Mouse (Mus musculus) embryo, embryonic 11.5 days (tissue): ENCODE data around the gene Anxa7.

Experiments used
- DNase-seq: peaks from one replicate; pipeline ENCODE4 v3.0.0-alpha.2; 2012; ENCODE audit warnings: low read depth, low spot score

The Anxa7 gene

DNA sequence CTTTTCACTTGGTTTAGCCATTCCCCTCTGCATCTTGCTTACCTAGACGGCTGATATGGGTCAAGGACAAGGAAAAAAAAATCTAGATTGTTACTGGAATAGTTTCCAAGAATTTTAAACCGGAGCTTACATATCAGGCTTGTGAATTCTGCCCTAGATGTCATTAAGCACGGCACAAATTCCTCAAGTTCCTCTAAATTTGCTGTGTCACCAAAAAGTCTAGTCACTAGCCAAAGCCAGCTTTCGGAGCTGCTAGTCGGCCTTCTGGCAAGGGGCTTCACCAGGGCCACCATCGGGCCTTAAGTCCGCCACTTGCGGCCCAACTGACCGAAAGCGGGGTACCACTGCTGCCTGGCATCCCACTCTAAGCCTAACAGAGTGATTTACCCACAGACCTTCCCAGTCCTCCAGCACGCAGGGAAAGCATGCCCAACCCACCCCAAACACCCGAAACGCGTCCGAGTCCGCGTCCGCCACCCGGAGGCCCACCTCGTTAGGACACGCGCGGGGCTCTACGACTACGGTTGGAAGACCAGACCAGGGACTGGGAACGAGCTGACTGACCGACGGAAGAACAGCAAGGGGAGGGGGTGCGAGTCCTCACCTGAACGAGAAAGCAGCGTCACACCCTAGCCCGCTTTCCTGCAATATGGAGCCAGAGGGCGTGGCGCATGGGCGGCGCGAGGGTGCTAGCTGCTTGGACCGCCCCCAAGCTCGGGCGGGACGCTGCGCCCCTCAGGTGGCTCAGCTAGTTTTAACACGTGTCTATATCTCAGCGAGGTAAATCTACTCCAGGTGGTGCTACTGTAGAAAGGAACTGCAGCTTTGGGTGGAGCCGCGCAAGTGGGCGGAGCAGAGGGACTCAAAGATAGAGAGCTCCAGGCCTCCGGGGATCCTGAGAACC lies at the start of gene Anxa7:
TSS of gene Anxa7 (minus strand) at position 843 of the 904 bp plus-strand sequence.
- DNase-seq: peak; percentile 45

GRCm38 (mm10) chr14:20529643-20530042 lies 49.7 kb upstream of the Anxa7 start:
- no peak for DNase-seq

GRCm38 (mm10) chr14:20520179-20520578 lies 40.2 kb upstream of the Anxa7 start:
- DNase-seq: no peak

GRCm38 (mm10) chr14:20508424-20508823 lies 28.5 kb upstream of the Anxa7 start:
- DNase-seq: no peak

DNA sequence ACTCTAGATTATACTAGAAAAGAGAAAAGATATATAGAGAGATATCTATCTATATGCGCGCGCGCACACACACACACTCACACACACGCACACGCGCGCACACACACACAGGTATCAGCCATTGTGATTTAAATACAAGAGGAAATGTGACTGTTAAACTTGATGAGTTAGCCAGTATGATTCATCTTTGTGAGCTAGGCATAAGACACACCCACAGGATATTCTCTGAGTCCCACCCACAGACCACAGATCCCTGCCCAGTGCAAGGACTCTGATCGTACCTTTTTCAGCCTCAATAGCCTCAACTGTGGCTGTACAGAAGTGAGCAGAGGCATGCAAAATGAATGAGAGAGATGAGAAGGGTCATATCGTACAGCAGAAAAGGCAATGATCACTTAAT lies 23.0 kb upstream of the Anxa7 start:
- DNase-seq: no peak

GRCm38 (mm10) chr14:20499982-20500381 lies 20.0 kb upstream of the Anxa7 start:
- DNase-seq: no peak

DNA sequence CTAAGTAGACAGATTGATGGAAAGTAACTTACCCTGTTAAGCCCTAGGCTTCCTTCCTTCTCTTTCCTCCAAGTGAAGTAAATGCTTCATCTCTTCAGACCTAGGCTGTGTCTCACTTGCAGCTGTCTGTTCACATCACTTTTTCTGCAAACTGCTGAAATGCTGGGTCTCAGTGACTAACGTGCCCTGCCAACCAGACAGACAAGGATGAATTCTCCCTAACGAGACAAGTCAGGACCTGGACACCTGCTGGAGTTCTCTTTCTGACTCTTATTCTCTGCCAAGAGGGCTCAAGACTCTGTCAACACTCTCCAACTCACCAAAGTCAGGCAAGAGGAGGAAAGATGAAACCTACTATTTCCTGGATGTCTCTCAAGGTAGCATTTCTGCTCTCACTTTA lies 16.7 kb upstream of the Anxa7 start, which contains the start of gene Mss51:
TSS of gene Mss51 (minus strand) at position 299 of the 400 bp plus-strand sequence.
- no peak for DNase-seq

- no peak for DNase-seq
Observed at GRCm38 (mm10) chr14:20486031-20486430, 6.1 kb upstream of the Anxa7 start.

GRCm38 (mm10) chr14:20482051-20482751 lies 2.3 kb upstream of the Anxa7 start:
- no peak for DNase-seq

- DNase-seq: no peak
Observed at GRCm38 (mm10) chr14:20481211-20481610, 1.3 kb upstream of the Anxa7 start.

DNA sequence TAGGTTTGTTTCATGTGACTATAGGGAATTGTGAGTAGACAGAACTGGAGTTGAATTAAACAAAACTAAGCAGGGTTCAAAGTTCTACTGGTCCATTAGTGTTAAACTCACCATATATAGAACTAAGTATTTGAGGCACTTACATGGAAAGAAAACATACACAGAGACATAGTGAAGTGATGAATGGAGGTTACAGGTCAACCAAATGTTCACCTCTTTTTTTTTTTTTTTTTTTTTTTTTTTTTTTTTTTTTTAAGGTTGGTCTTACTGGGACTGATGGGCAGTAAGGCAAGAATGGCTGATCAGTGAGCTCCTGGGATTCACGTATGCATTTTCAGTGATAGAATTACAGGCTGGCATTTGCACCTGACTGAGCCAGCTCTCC lies 254 bp upstream of the Anxa7 start:
- no peak for DNase-seq

GRCm38 (mm10) chr14:20478801-20479200 lies 1.1 kb downstream of the Anxa7 start:
- DNase-seq: no peak

- DNase-seq: no peak
Observed at GRCm38 (mm10) chr14:20478385-20478784, 1.5 kb downstream of the Anxa7 start.

DNA sequence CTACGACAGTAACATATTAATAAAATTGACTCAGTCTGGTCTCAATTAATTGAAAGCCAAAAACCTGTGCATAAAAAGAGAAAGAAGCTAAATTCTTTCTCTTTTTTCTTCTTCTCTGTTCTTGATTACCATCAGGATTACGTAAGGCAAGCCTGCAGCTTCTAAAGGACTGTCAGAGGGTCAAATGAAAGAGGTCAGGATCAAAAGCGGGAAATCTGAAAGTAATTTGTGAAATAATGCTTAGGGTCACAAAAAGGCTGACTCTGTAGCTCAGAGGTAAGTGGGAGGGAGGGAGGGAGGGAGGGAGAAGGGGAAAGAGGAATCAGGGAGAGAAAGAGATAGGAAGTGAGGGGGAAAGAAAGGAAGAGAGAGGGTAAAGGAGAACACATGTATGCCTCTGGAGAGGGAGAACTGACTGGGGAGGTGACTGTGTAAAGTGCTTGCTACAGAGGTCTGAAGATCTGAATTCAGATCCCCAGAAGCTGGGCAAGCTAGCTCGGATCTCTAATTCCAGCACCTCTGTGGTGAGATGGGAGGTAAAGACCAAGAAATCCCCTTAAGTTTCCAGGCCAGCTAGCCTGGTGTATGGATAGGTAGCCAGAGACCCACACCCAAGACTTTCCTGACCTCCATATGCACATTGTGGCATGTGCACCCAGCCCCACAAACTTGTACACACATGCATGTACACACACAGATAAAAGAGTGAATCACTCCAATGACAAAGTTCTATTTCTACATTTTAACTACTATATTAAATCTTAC lies 2.5 kb downstream of the Anxa7 start:
- no peak for DNase-seq

- no peak for DNase-seq
Observed at GRCm38 (mm10) chr14:20460216-20460615, 19.7 kb downstream of the Anxa7 start.

- no peak for DNase-seq
Observed at GRCm38 (mm10) chr14:20458378-20458777, 21.6 kb downstream of the Anxa7 start.

DNA sequence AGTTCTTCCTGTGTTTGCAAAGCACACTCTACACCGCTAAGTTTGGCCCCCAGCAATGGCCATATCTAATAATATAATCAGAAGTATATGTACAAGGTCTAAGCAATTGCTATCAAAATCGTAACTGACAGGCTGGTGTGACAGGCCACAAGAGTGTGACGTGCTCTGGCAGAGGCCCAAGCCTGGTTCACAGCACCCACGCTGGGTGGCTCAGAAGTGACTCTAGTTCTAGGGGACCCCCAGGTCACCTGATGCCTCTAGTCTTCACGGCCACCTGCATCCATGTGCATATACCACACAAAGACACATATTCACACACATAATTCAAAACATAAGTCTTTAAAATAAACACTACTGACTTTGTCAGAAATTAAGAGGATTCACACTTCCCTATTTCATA lies 27.0 kb downstream of the Anxa7 start:
- DNase-seq: no peak

DNA sequence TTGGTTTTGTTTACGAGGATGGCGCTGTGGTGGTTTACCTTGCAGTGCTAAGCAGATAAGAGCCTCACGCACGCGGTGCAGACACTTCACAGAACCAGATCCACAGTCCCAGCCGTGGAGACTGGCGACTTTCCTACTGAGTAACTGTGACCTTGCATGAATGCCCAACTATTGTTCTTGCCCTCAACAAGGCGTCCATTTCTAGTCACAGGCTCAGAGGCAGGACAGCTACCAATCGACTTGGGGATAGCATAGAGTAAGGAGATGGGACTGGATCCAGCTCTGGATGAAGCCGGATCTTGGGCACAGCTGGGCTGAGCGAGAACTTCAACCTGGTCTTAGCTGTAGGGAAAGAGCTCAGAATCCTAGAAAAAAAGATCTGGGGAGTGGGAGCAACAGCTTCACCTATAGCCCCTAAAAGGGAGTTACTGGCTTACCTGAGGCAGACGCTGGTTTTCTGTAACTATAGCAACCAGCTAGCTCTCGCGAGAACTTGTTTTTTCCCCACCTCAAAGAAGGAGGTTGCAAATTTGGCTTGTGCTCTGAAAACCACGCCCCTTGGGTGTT lies 28.1 kb downstream of the Anxa7 start, which contains the start of gene Cfap70:
TSS of gene Cfap70 (minus strand) at position 462 of the 567 bp plus-strand sequence.
- peak; percentile 41 for DNase-seq

DNA sequence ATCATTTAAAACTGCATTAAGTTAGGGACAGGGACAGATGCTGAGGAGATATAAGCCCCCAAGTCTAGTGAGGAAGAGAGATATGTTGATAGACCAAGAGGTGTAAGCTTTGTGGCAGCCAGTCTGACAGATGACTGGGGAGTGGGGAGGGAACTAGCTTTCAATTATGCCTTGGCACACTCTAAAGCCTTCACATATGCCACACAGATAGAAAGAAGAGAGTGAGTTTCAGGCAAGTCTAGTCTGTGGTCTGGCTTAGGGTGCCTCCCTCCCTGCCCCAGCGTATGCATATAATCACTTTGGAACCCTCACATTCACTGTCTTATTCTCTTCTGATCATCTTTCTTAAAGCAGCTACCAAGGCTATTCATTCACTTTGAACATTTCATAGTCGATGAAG lies 28.6 kb downstream of the Anxa7 start:
- no peak for DNase-seq

DNA sequence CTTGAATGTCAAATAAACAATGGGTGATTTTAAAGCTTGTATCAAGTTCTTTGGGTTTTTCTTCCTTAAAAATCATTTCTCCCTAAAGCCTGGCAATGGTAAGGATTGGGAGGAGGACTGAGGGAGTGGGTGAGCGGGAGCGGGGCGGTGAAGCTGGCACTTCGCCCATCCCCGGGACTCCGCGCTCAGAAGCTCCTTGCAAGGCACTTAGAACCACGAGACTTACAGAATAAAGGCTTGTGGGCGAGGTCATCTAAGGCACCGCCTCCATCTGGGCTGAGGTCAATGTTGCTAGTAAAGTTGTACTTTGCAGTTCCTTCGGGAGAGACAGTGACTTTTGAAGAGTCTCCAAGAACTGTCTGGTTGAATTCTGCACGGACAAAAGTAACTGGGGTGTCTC lies 32.7 kb downstream of the Anxa7 start:
- DNase-seq: no peak

DNA sequence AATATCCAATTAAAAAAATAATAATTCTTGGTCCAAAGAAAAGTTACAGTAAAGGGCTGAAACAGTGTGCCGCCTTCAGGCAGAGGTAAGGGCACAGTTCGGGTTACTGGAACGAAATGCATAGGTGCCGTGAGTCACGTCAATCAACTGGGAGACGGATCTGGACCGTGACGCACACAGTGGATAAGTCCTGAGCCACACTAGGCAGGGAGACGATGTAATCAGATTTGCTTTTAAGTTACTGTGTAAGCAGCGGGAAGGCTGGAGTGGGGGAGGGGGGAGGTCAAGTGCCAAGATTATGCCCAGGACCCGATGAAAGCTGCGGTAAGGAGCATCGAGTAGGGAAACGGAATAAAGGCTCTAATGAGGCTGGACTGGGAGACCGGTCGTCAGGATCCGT lies 37.7 kb downstream of the Anxa7 start:
- no peak for DNase-seq

GRCm38 (mm10) chr14:20436976-20437375 lies 43.0 kb downstream of the Anxa7 start:
- no peak for DNase-seq
